Mouse (Mus musculus): Measurements from ENCODE around the gene Cenpi.

Cenpi gene

GRCm38 (mm10) chrX:134362156-134362555 is 54.3 kb downstream of the Cenpi start:
- no peak for DNase-seq (ENCODE audit: low read depth, low spot score)

DNA sequence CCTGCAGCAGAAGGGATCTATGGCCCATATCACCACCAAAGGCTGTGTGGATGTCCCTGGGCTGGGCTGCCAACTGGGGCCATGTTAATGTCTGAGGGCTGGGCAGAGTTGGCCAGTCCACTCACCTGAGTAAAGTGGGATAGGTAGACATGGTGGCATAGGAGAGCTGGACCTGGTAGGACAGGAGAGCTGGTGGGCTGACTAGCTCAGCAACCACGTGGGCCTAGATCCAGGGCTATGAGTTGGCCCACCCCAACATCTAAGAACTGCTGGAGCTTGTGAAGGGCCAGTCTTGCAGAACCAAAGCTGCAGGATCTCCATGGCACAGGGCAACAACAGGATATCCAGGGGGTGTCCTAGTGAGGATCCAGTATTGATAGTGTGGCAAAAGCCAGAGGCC is 57.5 kb downstream of the Cenpi start:
- no peak for DNase-seq (ENCODE audit: low read depth, low spot score)

DNA sequence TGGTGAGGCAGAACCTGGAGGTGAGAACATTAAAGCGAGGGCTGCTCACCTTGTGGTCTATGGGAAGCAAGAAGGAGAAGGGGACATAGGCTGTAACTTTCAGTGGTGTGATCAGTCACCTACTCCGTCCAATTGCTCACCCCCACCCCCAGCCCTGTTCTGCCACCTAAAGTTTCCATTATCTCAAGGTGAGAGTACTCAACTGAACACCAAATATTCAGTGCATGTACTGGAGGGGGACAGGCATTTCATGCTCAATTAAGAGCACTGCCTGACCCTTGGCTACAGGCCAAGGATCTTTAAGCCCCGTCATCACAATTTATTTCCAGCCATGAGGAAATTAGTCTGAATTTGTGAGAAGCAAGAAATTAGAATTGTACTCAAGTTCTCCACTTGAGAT is 58.7 kb downstream of the Cenpi start:
- no peak for DNase-seq (ENCODE audit: low read depth, low spot score)

GRCm38 (mm10) chrX:134371279-134371678 is 63.4 kb downstream of the Cenpi start:
- no peak for DNase-seq (ENCODE audit: low read depth, low spot score)

GRCm38 (mm10) chrX:134374190-134374589 is 66.3 kb downstream of the Cenpi start:
- no peak for DNase-seq (ENCODE audit: low read depth, low spot score)

DNA sequence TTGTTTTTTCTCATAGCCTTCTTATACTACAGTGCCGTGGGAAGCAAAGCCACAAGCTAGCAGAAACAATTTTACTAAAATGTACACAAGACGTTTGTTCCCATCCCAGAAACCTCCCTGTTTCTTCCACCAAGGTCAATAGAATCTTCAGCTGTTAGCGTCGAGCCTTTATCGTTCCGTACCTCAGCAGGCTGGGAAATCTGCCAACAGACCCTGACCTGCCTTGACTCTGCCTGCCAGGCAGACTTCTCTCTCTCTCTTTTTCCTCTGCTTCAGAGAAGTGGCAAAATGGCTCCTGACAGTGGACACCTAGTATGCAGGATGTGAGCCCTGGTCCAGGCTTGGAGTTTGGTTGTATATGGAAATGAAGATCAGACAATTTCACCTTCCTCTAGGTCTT is 77.0 kb downstream of the Cenpi start:
- no peak for DNase-seq (ENCODE audit: low read depth, low spot score)

GRCm38 (mm10) chrX:134398972-134399371 is 91.1 kb downstream of the Cenpi start:
- DNase-seq (ENCODE audit: low read depth, low spot score) = no peak

DNA sequence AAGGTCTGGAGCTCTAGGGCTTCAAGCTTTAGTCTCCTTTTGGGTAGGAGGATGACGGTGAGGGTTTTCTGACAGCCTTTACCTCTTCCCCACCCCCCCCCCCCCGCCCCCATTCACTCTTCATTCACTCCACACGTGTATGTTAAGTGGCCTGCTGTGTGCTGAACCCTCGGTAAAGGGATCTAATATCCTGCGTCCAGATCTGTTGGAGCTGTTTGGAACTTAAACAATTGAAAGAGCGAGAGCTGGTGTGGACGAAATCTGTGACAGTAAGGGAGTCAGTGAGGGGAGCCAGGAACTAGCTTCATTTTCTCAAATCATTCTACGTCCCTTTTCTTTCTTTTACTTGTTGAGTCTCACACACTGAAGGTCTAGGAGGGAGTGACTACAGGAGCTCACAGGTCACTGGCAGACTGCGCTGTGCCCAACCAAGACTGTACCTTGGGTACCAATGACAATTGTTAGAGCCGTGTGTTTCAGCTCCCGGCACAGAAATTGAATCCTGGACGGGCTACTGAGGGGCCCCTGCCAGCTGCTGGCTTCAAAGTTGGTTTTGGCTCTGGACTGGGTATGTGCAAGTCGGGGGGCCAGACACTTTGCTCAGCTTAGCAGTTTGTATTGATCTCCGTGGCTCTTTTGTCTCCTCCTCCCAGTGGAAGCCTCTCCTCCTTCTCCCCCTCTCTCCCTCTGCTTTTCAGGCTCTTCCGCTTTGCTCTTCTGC is 96.1 kb downstream of the Cenpi start, which contains the start of gene Drp2:
TSS of gene Drp2 (plus strand) at position 689 of the 721 bp plus-strand sequence.
- no peak for DNase-seq (ENCODE audit: low read depth, low spot score)

- DNase-seq (ENCODE audit: low read depth, low spot score) = no peak
Observed at GRCm38 (mm10) chrX:134404584-134404955, 96.7 kb downstream of the Cenpi start.

- no peak for DNase-seq (ENCODE audit: low read depth, low spot score)
Observed at GRCm38 (mm10) chrX:134409354-134409900, 101.5 kb downstream of the Cenpi start.

DNA sequence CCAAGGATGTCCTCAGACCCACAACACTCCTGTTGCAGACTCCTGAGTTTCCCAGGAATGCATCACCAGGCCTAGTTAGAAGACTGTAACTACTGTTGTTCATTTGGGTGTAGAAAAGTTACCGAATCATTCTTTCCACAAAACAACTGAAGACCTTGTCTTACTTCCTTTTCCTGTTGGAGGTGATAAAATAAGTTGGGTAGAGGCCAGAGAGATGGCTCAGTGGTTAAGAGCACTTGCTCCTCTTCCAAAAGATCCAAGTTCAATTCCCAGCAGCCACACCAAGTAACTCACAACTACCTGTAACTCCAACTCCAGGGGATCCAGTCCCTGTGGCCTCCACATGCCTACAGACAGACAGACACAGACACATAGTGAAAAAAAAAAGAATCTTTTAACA is 104.2 kb downstream of the Cenpi start:
- no peak for DNase-seq (ENCODE audit: low read depth, low spot score)

All from c-Kit-negative CD71-positive TER-119-positive erythroid progenitor cells, embryonic 14.5 days (primary cell).